Mouse (Mus musculus) inflammation-experienced regulatory T-cells, adult 6 months (primary cell): ENCODE results near the gene Igll1. TPM values are rescaled to one million over a fixed set of nuclear protein-coding genes. Genes with fewer than 3 reads are reported as not detected.
A peak's percentile ranks its signal among the peaks of the same experiment; 100 is the strongest.

Experiments
- ATAC-seq: one replicate; pipeline ENCODE4 v1.8.0; 2017
- polyA plus RNA-seq, 3 experiments: library from polyadenylated mRNA; unstranded; fragments of 100-300 nt; shearing (Covaris generic); gene quantifications; one replicate each; pipeline ENCODE4 v1.2.1; 2017

The Igll1 gene
- polyA plus RNA-seq, 3 experiments from 2014 or later: not detected

- no peak for ATAC-seq
Measured at GRCm38 (mm10) chr16:16852411-16852810, 11.4 kb downstream of the Igll1 start.

GRCm38 (mm10) chr16:16849196-16849595 lies 14.6 kb downstream of the Igll1 start:
- peak; percentile 38 for ATAC-seq

GRCm38 (mm10) chr16:16829671-16830070 lies 34.1 kb downstream of the Igll1 start:
- ATAC-seq: no peak

- ATAC-seq: peak; percentile 98
Measured at GRCm38 (mm10) chr16:16828757-16829615, 34.8 kb downstream of the Igll1 start, which contains the start of gene Spag6l. Gene Spag6l (minus strand): TSS chr16:16829456.

GRCm38 (mm10) chr16:16826223-16826622 lies 37.6 kb downstream of the Igll1 start:
- ATAC-seq: no peak

GRCm38 (mm10) chr16:16825476-16825875 lies 38.3 kb downstream of the Igll1 start:
- ATAC-seq: no peak

Other genes with a start within 250 kb of the Igll1 start
- gene Olfr19, start 187.6 kb downstream of the Igll1 start, polyA plus RNA-seq: not detected
- gene Spag6l, start 34.5 kb downstream of the Igll1 start, polyA plus RNA-seq: not detected
- gene Top3b, start 6.8 kb upstream of the Igll1 start, polyA plus RNA-seq: 10 to 100 TPM; 38.9 to 76.8 (median 55.8) TPM
- gene Vpreb1, start 6.9 kb upstream of the Igll1 start, polyA plus RNA-seq: 1 to 10 TPM in 2 of 3 experiments, not detected in 1; 1.2 to 1.4 TPM
- 10 to 100 TPM; 11.1 to 13.0 (median 11.7) TPM for gene Ppm1f, start 32.5 kb upstream of the Igll1 start, polyA plus RNA-seq
- 10 to 100 TPM; 30.0 to 37.9 (median 31.0) TPM for gene Mapk1, start 119.4 kb upstream of the Igll1 start, polyA plus RNA-seq
- 1 to 10 TPM; 4.6 to 7.0 (median 7.0) TPM for gene Ypel1, start 205.7 kb upstream of the Igll1 start, polyA plus RNA-seq
- 100 to 1,000 TPM; 205 to 233 (median 224) TPM for gene Ppil2, start 247.3 kb upstream of the Igll1 start, polyA plus RNA-seq